Mouse (Mus musculus) ES-E14 (cell line): ENCODE data around the gene Hoxd11.

ENCODE experiments used
- CHD2 ChIP-seq: IDR thresholded peaks from 2 replicates; pipeline ENCODE4 v1.6.1; 2014; ENCODE audit warnings: mild to moderate bottlenecking, low read depth, low read length, inconsistent platforms
- HCFC1 ChIP-seq: IDR thresholded peaks from 2 replicates; pipeline ENCODE4 v1.6.1; 2012; ENCODE audit warnings: low read length, inconsistent platforms, borderline replicate concordance; ENCODE audit not compliant: insufficient read depth
- ZC3H11A ChIP-seq: IDR thresholded peaks from 2 replicates; pipeline ENCODE4 v1.6.1; 2012; ENCODE audit warnings: low read depth, mild to moderate bottlenecking, inconsistent platforms, low read length, borderline replicate concordance
- ZNF384 ChIP-seq: IDR thresholded peaks from 2 replicates; pipeline ENCODE4 v1.6.1; 2012; ENCODE audit warnings: low read depth, low read length, inconsistent platforms

- no peak for TF ChIP-seq ZC3H11A
- no peak for TF ChIP-seq ZNF384
- TF ChIP-seq HCFC1: no peak
- no peak for TF ChIP-seq CHD2
Observed at GRCm38 (mm10) chr2:74732513-74733316, 53.4 kb downstream of the Hoxd11 start.
